Mouse (Mus musculus) neutrophil, adult 83 days (primary cell): ENCODE measurements around the gene Hspa1b. TPM values are rescaled to one million over a fixed set of nuclear protein-coding genes. Genes with fewer than 3 reads are reported as not detected.

ENCODE experiments used
- total RNA-seq, 2 experiments: library from RNA; stranded (reverse); gene quantifications; one replicate each; pipeline ENCODE4 v1.2.4; 2023

Gene Hspa1b
- 100 to 1,000 TPM in 1 of 2 experiments, 10 to 100 TPM in 1; 58.3 to 134 TPM for total RNA-seq

GRCm38 (mm10) chr17:34959130-34959778 is at the start of gene Hspa1b:
Gene Hspa1b, minus strand, starts transcription at chr17:34959238.

GRCm38 (mm10) chr17:35000717-35001451 is 41.8 kb upstream of the Hspa1b start, which contains the start of gene Vars:
Gene Vars, plus strand, starts transcription at chr17:35000987.

GRCm38 (mm10) chr17:34981690-34982180 is 22.7 kb upstream of the Hspa1b start, which contains the start of gene Lsm2:
Gene Lsm2, plus strand, starts transcription at chr17:34981862.

GRCm38 (mm10) chr17:34972069-34972749 is 13.2 kb upstream of the Hspa1b start, which contains the start of the genes Hspa1a and Hspa1l:
Gene Hspa1a, minus strand, starts transcription at chr17:34972156.
Gene Hspa1l, plus strand, starts transcription at chr17:34972703.

GRCm38 (mm10) chr17:34969822-34970221 is 10.8 kb upstream of the Hspa1b start, which contains the start of gene Gm20481:
Gene Gm20481, plus strand, starts transcription at chr17:34969912.

GRCm38 (mm10) chr17:34931061-34931734 is 27.8 kb downstream of the Hspa1b start, which contains the start of gene Neu1:
Gene Neu1, plus strand, starts transcription at chr17:34931253.

GRCm38 (mm10) chr17:34913930-34914665 is 44.9 kb downstream of the Hspa1b start, which contains the start of gene Slc44a4:
Gene Slc44a4, plus strand, starts transcription at chr17:34914466.

Other genes starting within 250 kb of the Hspa1b start
- under 1 TPM; 0.29 to 0.59 TPM for gene C4b, start 215.4 kb downstream of the Hspa1b start, total RNA-seq
- gene Cyp21a1, start 154.7 kb downstream of the Hspa1b start, total RNA-seq = not detected
- 10 to 100 TPM; 34.1 to 39.4 TPM for gene Stk19, start 122.3 kb downstream of the Hspa1b start, total RNA-seq
- gene Dxo, start 122.2 kb downstream of the Hspa1b start, total RNA-seq = 10 to 100 TPM; 49.0 to 49.1 TPM
- gene Skiv2l, start 109.0 kb downstream of the Hspa1b start, total RNA-seq = 10 to 100 TPM; 66.2 to 72.1 TPM
- gene Nelfe, start 108.8 kb downstream of the Hspa1b start, total RNA-seq = 10 to 100 TPM; 23.4 to 30.8 TPM
- gene Cfb, start 96.7 kb downstream of the Hspa1b start, total RNA-seq = 1 to 10 TPM; 1.6 to 1.8 TPM
- 1 to 10 TPM; 2.8 to 3.9 TPM for gene Zbtb12, start 79.8 kb downstream of the Hspa1b start, total RNA-seq
- not detected for gene Gm20547, start 77.2 kb downstream of the Hspa1b start, total RNA-seq
- gene C2, start 61.0 kb downstream of the Hspa1b start, total RNA-seq = under 1 TPM in 1 of 2 experiments, not detected in 1; 0.24 TPM
- 10 to 100 TPM; 68.7 to 71.8 TPM for gene Ehmt2, start 60.8 kb downstream of the Hspa1b start, total RNA-seq
- not detected for gene Slc44a4, start 44.8 kb downstream of the Hspa1b start, total RNA-seq
- 10 to 100 TPM; 60.2 to 63.2 TPM for gene Neu1, start 28.0 kb downstream of the Hspa1b start, total RNA-seq
- gene Gm20481, start 10.7 kb upstream of the Hspa1b start, total RNA-seq = not detected
- 100 to 1,000 TPM in 1 of 2 experiments, 10 to 100 TPM in 1; 86.4 to 244 TPM for gene Hspa1a, start 12.9 kb upstream of the Hspa1b start, total RNA-seq
- under 1 TPM in 1 of 2 experiments, not detected in 1; 0.20 TPM for gene Hspa1l, start 13.5 kb upstream of the Hspa1b start, total RNA-seq
- gene Lsm2, start 22.6 kb upstream of the Hspa1b start, total RNA-seq = 10 to 100 TPM; 41.4 to 45.7 TPM
- 10 to 100 TPM; 61.7 to 68.3 TPM for gene Vars, start 41.7 kb upstream of the Hspa1b start, total RNA-seq
- under 1 TPM in 1 of 2 experiments, not detected in 1; 0.15 TPM for gene Vwa7, start 57.3 kb upstream of the Hspa1b start, total RNA-seq
- gene Sapcd1, start 68.8 kb upstream of the Hspa1b start, total RNA-seq = 1 to 10 TPM; 1.3 to 2.1 TPM
- gene Msh5, start 87.5 kb upstream of the Hspa1b start, total RNA-seq = 10 to 100 TPM; 11.5 to 12.5 TPM
- gene Clic1, start 90.7 kb upstream of the Hspa1b start, total RNA-seq = 100 to 1,000 TPM; 262 to 285 TPM
- gene Ddah2, start 99.8 kb upstream of the Hspa1b start, total RNA-seq = 1 to 10 TPM; 2.5 to 3.1 TPM
- 1 to 10 TPM in 1 of 2 experiments, not detected in 1; 1.0 TPM for gene Ly6g6c, start 106.2 kb upstream of the Hspa1b start, total RNA-seq
- gene Mpig6b, start 106.9 kb upstream of the Hspa1b start, total RNA-seq = under 1 TPM in 1 of 2 experiments, not detected in 1; 0.26 TPM
- not detected for gene Ly6g6e, start 117.7 kb upstream of the Hspa1b start, total RNA-seq
- gene Ly6g6d, start 118.8 kb upstream of the Hspa1b start, total RNA-seq = not detected
- under 1 TPM in 1 of 2 experiments, not detected in 1; 0.35 TPM for gene Ly6g6f, start 126.4 kb upstream of the Hspa1b start, total RNA-seq
- 10 to 100 TPM; 50.2 to 58.4 TPM for gene Abhd16a, start 130.0 kb upstream of the Hspa1b start, total RNA-seq
- not detected for gene Ly6g5c, start 149.0 kb upstream of the Hspa1b start, total RNA-seq
- 10 to 100 TPM; 13.5 to 16.4 TPM for gene Ly6g5b, start 156.2 kb upstream of the Hspa1b start, total RNA-seq
- 10 to 100 TPM; 20.2 to 26.5 TPM for gene Gpank1, start 162.2 kb upstream of the Hspa1b start, total RNA-seq
- gene Csnk2b, start 162.8 kb upstream of the Hspa1b start, total RNA-seq = 100 to 1,000 TPM; 172 TPM
- gene D17H6S53E, start 167.1 kb upstream of the Hspa1b start, total RNA-seq = 10 to 100 TPM; 16.4 to 24.3 TPM
- gene Apom, start 172.8 kb upstream of the Hspa1b start, total RNA-seq = under 1 TPM in 1 of 2 experiments, not detected in 1; 0.42 TPM
- 100 to 1,000 TPM; 222 to 226 TPM for gene Bag6, start 175.9 kb upstream of the Hspa1b start, total RNA-seq
- 100 to 1,000 TPM; 180 to 195 TPM for gene Prrc2a, start 205.7 kb upstream of the Hspa1b start, total RNA-seq
- 10 to 100 TPM; 18.0 to 18.3 TPM for gene Aif1, start 216.8 kb upstream of the Hspa1b start, total RNA-seq
- 100 to 1,000 TPM; 564 to 656 TPM for gene Lst1, start 229.2 kb upstream of the Hspa1b start, total RNA-seq
- 10 to 100 TPM; 84.2 to 91.5 TPM for gene Ltb, start 235.2 kb upstream of the Hspa1b start, total RNA-seq
- gene Tnf, start 242.8 kb upstream of the Hspa1b start, total RNA-seq = 10 to 100 TPM; 71.0 to 84.1 TPM
- not detected for gene Lta, start 246.1 kb upstream of the Hspa1b start, total RNA-seq